Mouse (Mus musculus) E14TG2a.4 (cell line): ENCODE measurements around the gene Sec24b.

Experiments used
- H3K27me3 ChIP-seq: 2 replicates; pipeline ENCODE4 v1.6.1; 2014; ENCODE audit warnings: low read length, control low read depth; ENCODE audit not compliant: insufficient read depth
- H3K36me3 ChIP-seq: 2 replicates; pipeline ENCODE4 v1.6.1; 2014; ENCODE audit warnings: low read length, control low read depth; ENCODE audit not compliant: insufficient read depth
- H3K4me1 ChIP-seq: replicated peaks from 2 replicates; pipeline ENCODE4 v1.6.1; 2014; ENCODE audit warnings: low read depth, low read length, control low read depth
- H3K4me3 ChIP-seq: replicated peaks from 2 replicates; pipeline ENCODE4 v1.5.1; 2014; ENCODE audit warnings: mild to moderate bottlenecking, low read length
- H3K9me3 ChIP-seq: 2 replicates; pipeline ENCODE4 v1.6.1; 2014; ENCODE audit warnings: low read length, control low read depth
- CTCF ChIP-seq: conservative IDR thresholded peaks from 2 replicates; pipeline ENCODE4 v1.5.1; 2014; ENCODE audit warnings: low read length
- NANOG ChIP-seq: IDR thresholded peaks from 2 replicates; pipeline ENCODE4 v1.6.1; 2014; ENCODE audit warnings: borderline replicate concordance, low read length, mixed read lengths
- POU5F1 ChIP-seq: IDR thresholded peaks from 2 replicates; pipeline ENCODE4 v1.6.1; 2014; ENCODE audit warnings: low read length, borderline replicate concordance

The Sec24b gene

GRCm38 (mm10) chr3:130052541-130053298, 8.6 kb downstream of the Sec24b start:
- Histone ChIP-seq H3K9me3 (peaks cover 11% of the 10 kb centered on the region), H3K4me1 (peaks cover 53% of the 10 kb centered on the region), H3K36me3 (peaks cover 12% of the 10 kb centered on the region), H3K4me3 (no peak overlapping the region), H3K27me3 (no peaks in the 10 kb centered on the region)
- TF ChIP-seq POU5F1, result no peak
- TF ChIP-seq CTCF, result no peak
- no peak for TF ChIP-seq NANOG

- Histone ChIP-seq H3K4me1 (peaks cover 47% of the 10 kb centered on the region), H3K36me3 (peaks cover 12% of the 10 kb centered on the region), H3K9me3 (peaks cover 11% of the 10 kb centered on the region), H3K27me3 (no peaks in the 10 kb centered on the region), H3K4me3 (no peak overlapping the region)
- TF ChIP-seq POU5F1 (no peak), CTCF (no peak), NANOG (no peak)
These were observed 9.2 kb downstream of the Sec24b start for GRCm38 (mm10) chr3:130052116-130052515.

GRCm38 (mm10) chr3:130040711-130041110, 20.6 kb downstream of the Sec24b start:
- peaks cover 47% of the 10 kb centered on the region for H3K36me3 ChIP-seq
- H3K4me3 ChIP-seq, result no peak overlapping the region
- H3K27me3 ChIP-seq, result no peaks in the 10 kb centered on the region
- no peaks in the 10 kb centered on the region for H3K4me1 ChIP-seq
- peaks cover 33% of the 10 kb centered on the region for H3K9me3 ChIP-seq
- TF ChIP-seq NANOG, result no peak
- no peak for TF ChIP-seq POU5F1
- no peak for TF ChIP-seq CTCF

- peaks cover 54% of the 10 kb centered on the region for H3K36me3 ChIP-seq
- H3K9me3 ChIP-seq, result peaks cover 26% of the 10 kb centered on the region
- H3K4me3 ChIP-seq, result no peak overlapping the region
- TF ChIP-seq CTCF, result no peak
- no peak for TF ChIP-seq NANOG
- TF ChIP-seq POU5F1, result no peak
- no peaks in the 10 kb centered on the region for H3K4me1 ChIP-seq
- H3K27me3 ChIP-seq, result no peaks in the 10 kb centered on the region
These were observed 21.3 kb downstream of the Sec24b start for GRCm38 (mm10) chr3:130040017-130040416.

- Histone ChIP-seq H3K9me3 (no peaks in the 10 kb centered on the region), H3K27me3 (no peaks in the 10 kb centered on the region), H3K4me1 (peaks cover 8% of the 10 kb centered on the region; the same call in 1 of the 2 replicates), H3K4me3 (no peak overlapping the region), H3K36me3 (peaks cover 93% of the 10 kb centered on the region)
- TF ChIP-seq NANOG (no peak), CTCF (no peak), POU5F1 (no peak)
These were observed 32.6 kb downstream of the Sec24b start for GRCm38 (mm10) chr3:130028741-130029140.

- no peak overlapping the region for H3K4me3 ChIP-seq
- peaks cover 71% of the 10 kb centered on the region for H3K36me3 ChIP-seq
- H3K27me3 ChIP-seq, result no peaks in the 10 kb centered on the region
- no peak for TF ChIP-seq NANOG
- no peak for TF ChIP-seq POU5F1
- TF ChIP-seq CTCF, result no peak
- H3K4me1 ChIP-seq, result peaks cover 8% of the 10 kb centered on the region; the same call in 1 of the 2 replicates
- H3K9me3 ChIP-seq, result no peaks in the 10 kb centered on the region
These were observed 35.2 kb downstream of the Sec24b start for GRCm38 (mm10) chr3:130026181-130026580.

- no peaks in the 10 kb centered on the region for H3K27me3 ChIP-seq
- H3K9me3 ChIP-seq, result no peaks in the 10 kb centered on the region
- no peak overlapping the region for H3K4me3 ChIP-seq
- peaks cover 8% of the 10 kb centered on the region; the same call in 1 of the 2 replicates for H3K4me1 ChIP-seq
- peaks cover 70% of the 10 kb centered on the region for H3K36me3 ChIP-seq
- TF ChIP-seq POU5F1 (no peak), NANOG (no peak), CTCF (no peak)
These were observed 35.8 kb downstream of the Sec24b start for GRCm38 (mm10) chr3:130025556-130025955.

- H3K4me1 ChIP-seq, result no peaks in the 10 kb centered on the region
- H3K9me3 ChIP-seq, result no peaks in the 10 kb centered on the region
- H3K4me3 ChIP-seq, result no peak overlapping the region
- TF ChIP-seq CTCF, result no peak
- no peak for TF ChIP-seq NANOG
- TF ChIP-seq POU5F1, result no peak
- H3K36me3 ChIP-seq, result peaks cover 33% of the 10 kb centered on the region
- no peaks in the 10 kb centered on the region for H3K27me3 ChIP-seq
These were observed 48.4 kb downstream of the Sec24b start for GRCm38 (mm10) chr3:130012943-130013342.

GRCm38 (mm10) chr3:130011236-130011635, 50.1 kb downstream of the Sec24b start:
- Histone ChIP-seq H3K27me3 (no peaks in the 10 kb centered on the region), H3K4me3 (no peak overlapping the region), H3K4me1 (no peaks in the 10 kb centered on the region), H3K36me3 (peaks cover 43% of the 10 kb centered on the region), H3K9me3 (no peaks in the 10 kb centered on the region)
- TF ChIP-seq NANOG (no peak), CTCF (no peak), POU5F1 (no peak)
